ENCODE assay signal across 8 mouse cellular contexts in genomic region chr10:23796551-23797503, GRCm38 (mm10). TPM values are rescaled to one million over a fixed set of nuclear protein-coding genes. Genes with fewer than 3 reads are reported as not detected.
A peak's percentile ranks its signal among the peaks of the same experiment; 100 is the strongest.
DNase-seq lines count a peak whose midpoint lies in the region; ATAC-seq and TF ChIP-seq lines count a peak whose summit lies in the region.

Slc18b1 (plus strand) TSS chr10:23796986.

- no peak for TF ChIP-seq CTCF in ES-Bruce4 (IDR thresholded peaks at IDR 0.05; ENCODE audit: low read depth, low read length)
- TF ChIP-seq CTCF in liver, adult 2 months (IDR thresholded peaks at IDR 0.05; ENCODE audit: low read depth, low read length): no peak

- H3K9ac ChIP-seq in ES-Bruce4 (ENCODE audit: low read depth, poor library complexity, severe bottlenecking): peak within 1 kb of the TSS; percentile 68
- peak within 1 kb of the TSS; percentile 88 for H3K9ac ChIP-seq in heart, embryonic 11.5 days (ENCODE audit: low read depth, low read length)
- peak within 1 kb of the TSS; percentile 84 for H3K9ac ChIP-seq in kidney, embryonic 15.5 days
- peak within 1 kb of the TSS; percentile 86 for H3K9ac ChIP-seq in liver, adult 2 months (ENCODE audit: low read depth, low read length)

- H3K4me3 ChIP-seq in ES-Bruce4 (ENCODE audit: low read depth, low read length) (peak within 1 kb of the TSS; percentile 73), myocyte (peak within 1 kb of the TSS; percentile 34)
- peak within 1 kb of the TSS; percentile 69 for H3K4me3 ChIP-seq in heart, embryonic 11.5 days (ENCODE audit: low read depth, low read length)
- H3K4me3 ChIP-seq in kidney, embryonic 15.5 days (replicated peaks): peak within 1 kb of the TSS; percentile 75
- H3K4me3 ChIP-seq in liver, adult 2 months (ENCODE audit: insufficient read depth, low read depth, low read length): peak within 1 kb of the TSS; percentile 87

- H3K27ac ChIP-seq in ES-Bruce4 (ENCODE audit: insufficient read depth, low read length): no peak within 1 kb of the TSS
- H3K27ac ChIP-seq in heart, embryonic 11.5 days (ENCODE audit: low read depth, low read length): no peak within 1 kb of the TSS
- peak within 1 kb of the TSS; percentile 59 for H3K27ac ChIP-seq in kidney, embryonic 15.5 days
- H3K27ac ChIP-seq in liver, adult 2 months (replicated peaks; ENCODE audit: insufficient read depth, low read depth, low read length): peak within 1 kb of the TSS; percentile 15

- H3K79me2 ChIP-seq in liver, adult 2 months (ENCODE audit: control insufficient read depth, insufficient read depth, low read length): no peaks in the 10 kb centered on the region
- no peaks in the 10 kb centered on the region for H3K79me2 ChIP-seq in myocyte (ENCODE audit: control insufficient read depth, insufficient read depth)

- DNase-seq in adrenal gland, postnatal 4 days (ENCODE audit: low spot score in 2 of 2): peak; percentile 13 to 22
- peak; percentile 62 for DNase-seq in liver, adult 2 months (ENCODE audit: extremely low read depth, low read depth, low spot score)
- peak; percentile 50 for DNase-seq in urinary bladder, postnatal 14 days (ENCODE audit: low spot score)

- WGBS in heart, embryonic 11.5 days (ENCODE audit: insufficient replicate concordance): 6% methylated on average over 43 of the region's 43 CpGs
- 6% methylated on average over 43 of the region's 43 CpGs for WGBS in kidney, embryonic 15.5 days
- 3% methylated on average over 43 of the region's 43 CpGs for WGBS in liver, adult 2 months

- TF ChIP-seq POLR2A in ES-Bruce4 (IDR thresholded peaks at IDR 0.05; ENCODE audit: insufficient read depth, low read length): no peak
- TF ChIP-seq POLR2A in liver, adult 2 months (IDR thresholded peaks at IDR 0.05; ENCODE audit: extremely low read depth, insufficient read depth, low read length): 0 out of 2 replicates have a peak, but pooled peaks have one; percentile 20
- peak; percentile 40 for TF ChIP-seq POLR2A in myocyte (IDR thresholded peaks at IDR 0.05; ENCODE audit: insufficient read length, low read depth)

- peak within 1 kb of the TSS; percentile 17 for H3ac ChIP-seq in myocyte (ENCODE audit: control insufficient read depth, insufficient read length)

- TF ChIP-seq EP300 in ES-Bruce4 (IDR thresholded peaks at IDR 0.05; ENCODE audit: insufficient read depth, low read depth, low read length): no peak

- H3K36me3 ChIP-seq in ES-Bruce4 (ENCODE audit: control insufficient read depth, insufficient read depth, low read length, poor library complexity, severe bottlenecking) (no peaks in the 10 kb centered on the region), myocyte (ENCODE audit: control insufficient read depth, insufficient read depth) (no peaks in the 10 kb centered on the region)
- H3K36me3 ChIP-seq in heart, embryonic 11.5 days (ENCODE audit: control insufficient read depth, insufficient read depth, low read length): peaks cover 1% of the 10 kb centered on the region; the same call in 1 of the 2 replicates
- H3K36me3 ChIP-seq in kidney, embryonic 15.5 days: peaks cover 18% of the 10 kb centered on the region
- peaks cover 2% of the 10 kb centered on the region; the same call in 1 of the 2 replicates for H3K36me3 ChIP-seq in liver, adult 2 months (ENCODE audit: control insufficient read depth, insufficient read depth, low read length)

- ATAC-seq in erythroblast, adult 5-6 weeks (replicated peaks; ENCODE audit: low FRiP score, poor library complexity, severe bottlenecking): peak; percentile 30; the same call in 1 of the 2 replicates
- 0 out of 2 replicates have a peak, but pooled peaks have one; percentile 31 for ATAC-seq in heart, embryonic 11.5 days (replicated peaks; ENCODE audit: insufficient number of reproducible peaks, low FRiP score, low TSS enrichment)
- ATAC-seq in kidney, embryonic 15.5 days (replicated peaks; ENCODE audit: low FRiP score): peak; percentile 57

- peak within 1 kb of the TSS; percentile 84 for H3K4me2 ChIP-seq in heart, embryonic 11.5 days
- peak within 1 kb of the TSS; percentile 65 for H3K4me2 ChIP-seq in kidney, embryonic 15.5 days
- peak within 1 kb of the TSS; percentile 80 for H3K4me2 ChIP-seq in myocyte (ENCODE audit: low read depth)

- no peaks in the 10 kb centered on the region for H3K27me3 ChIP-seq in ES-Bruce4 (ENCODE audit: control insufficient read depth, insufficient read depth, low read length, poor library complexity, severe bottlenecking)
- H3K27me3 ChIP-seq in heart, embryonic 11.5 days (ENCODE audit: control insufficient read depth, insufficient read depth, low read length): no peaks in the 10 kb centered on the region
- no peaks in the 10 kb centered on the region for H3K27me3 ChIP-seq in kidney, embryonic 15.5 days
- H3K27me3 ChIP-seq in liver, adult 2 months (ENCODE audit: control insufficient read depth, insufficient read depth, low read length): no peaks in the 10 kb centered on the region
- no peaks in the 10 kb centered on the region for H3K27me3 ChIP-seq in myocyte (ENCODE audit: control insufficient read depth, insufficient read depth, insufficient read length)

- H3K9me3 ChIP-seq in ES-Bruce4 (replicated peaks; ENCODE audit: control insufficient read depth, insufficient read depth, low read length, poor library complexity, severe bottlenecking): no peaks in the 10 kb centered on the region
- H3K9me3 ChIP-seq in heart, embryonic 11.5 days (replicated peaks; ENCODE audit: control insufficient read depth, low read length): no peaks in the 10 kb centered on the region
- H3K9me3 ChIP-seq in kidney, embryonic 15.5 days (replicated peaks): no peaks in the 10 kb centered on the region

- no peaks in the 10 kb centered on the region for H3K4me1 ChIP-seq in ES-Bruce4 (ENCODE audit: control insufficient read depth, insufficient read depth, low read length)
- 0 out of 2 replicates have a peak, but pooled peaks cover 3% of the 10 kb centered on the region for H3K4me1 ChIP-seq in heart, embryonic 11.5 days (ENCODE audit: control insufficient read depth, insufficient read depth, low read length)
- H3K4me1 ChIP-seq in kidney, embryonic 15.5 days: 0 out of 2 replicates have a peak, but pooled peaks cover 14% of the 10 kb centered on the region
- H3K4me1 ChIP-seq in liver, adult 2 months (ENCODE audit: control insufficient read depth, insufficient read depth, low read length): peaks cover 9% of the 10 kb centered on the region

TF ChIP-seq in myocyte, 11 proteins besides CTCF, POLR2A, EP300 and RAD21:
- TF ChIP-seq USF1 (IDR thresholded peaks at IDR 0.05; ENCODE audit: low read depth) (no peak), E2F4 (IDR thresholded peaks at IDR 0.05; ENCODE audit: insufficient read depth) (no peak), MYOD1 (IDR thresholded peaks at IDR 0.05; ENCODE audit: control insufficient read depth in 1 of 3, insufficient read length in 2 of 3, low read depth in 2 of 3) (no peak), MAX (IDR thresholded peaks at IDR 0.05; ENCODE audit: low read depth) (no peak)
TF ChIP-seq in myocyte: peak in this region for 0.

RNA-seq across cellular contexts. Expression of gene Slc18b1, which starts in this region (rescaled TPM):
- polyA plus RNA-seq in ES-Bruce4 (2011; ENCODE audit: insufficient read depth, insufficient read length, low read depth, missing spikeins) (2.9 and 3.4 TPM in 2 replicates), myocyte (2012; fragmentation: generic; extraction: Trizol) (7.0 TPM)
- total RNA-seq in adrenal gland, postnatal 4 days (2021): 10 to 100 TPM; 58.7 to 62.1 TPM
- total RNA-seq in erythroblast, adult 5-6 weeks (2015; ENCODE audit: low replicate concordance): not detected in 2 replicates
- total RNA-seq in erythroblast, adult 5-6 weeks (2017; ENCODE audit: low replicate concordance): not detected in 2 replicates
- 8.1 and 9.3 TPM in 2 replicates for polyA plus RNA-seq in heart, embryonic 11.5 days (2014; fragmentation: Nextera tagmentation; extraction: Ambion mirVana)
- 18.2 and 19.1 TPM in 2 replicates for polyA plus RNA-seq in kidney, embryonic 15.5 days (2015; fragmentation: Nextera tagmentation; extraction: Ambion mirVana)
- total RNA-seq in liver, adult 2 months (2014; rRNA removed): 2.2 and 11.4 TPM in 2 replicates
- polyA plus RNA-seq in liver, adult 2 months (2012; rRNA removed): 2.9 and 3.0 TPM in 2 replicates

Comparison
In these comparisons a context has a peak if more than half of its experiments do, and no peak if none do; other contexts are left out.
1. Peak in ATAC-seq in erythroblast, adult 5-6 weeks; RNA of the gene not detected or under 1 TPM.
2. H3K27ac ChIP-seq: peak in kidney, embryonic 15.5 days (single experiment) and liver, adult 2 months (single experiment); none in ES-Bruce4 (single experiment) and heart, embryonic 11.5 days (single experiment).
3. H3K4me3 ChIP-seq: peak in every context shown above with its lines; median percentile 87 in liver, adult 2 months; 75 in kidney, embryonic 15.5 days; 73 in ES-Bruce4; 69 in heart, embryonic 11.5 days; 34 in myocyte.
4. Peak in every context shown above with its lines, with median percentiles within 50 percentile points of each other: H3K9ac ChIP-seq, DNase-seq, ATAC-seq and H3K4me2 ChIP-seq.